Mouse (Mus musculus) embryonic facial prominence, embryonic 12.5 days (tissue): ENCODE results near the gene Furin. TPM values are rescaled to one million over a fixed set of nuclear protein-coding genes. Genes with fewer than 3 reads are reported as not detected.

ENCODE experiments used
- polyA plus RNA-seq: library from polyadenylated mRNA; unstranded; fragments of >200 nt; fragmentation: Nextera tagmentation; extraction: Ambion mirVana; gene quantifications from 2 replicates; pipeline ENCODE4 v1.2.1, GENCODE M21; 2016

Furin gene
- polyA plus RNA-seq, 1 experiment from 2014 or later = 9.7 TPM

Other genes with a start within 250 kb of the Furin start
- 14.6 and 14.9 TPM in 2 replicates for gene Sema4b, start 218.6 kb downstream of the Furin start, polyA plus RNA-seq
- gene Cib1, start 172.6 kb downstream of the Furin start, polyA plus RNA-seq = 54.2 and 56.0 TPM in 2 replicates
- 3.7 and 4.0 TPM in 2 replicates for gene Gdpgp1, start 172.6 kb downstream of the Furin start, polyA plus RNA-seq
- 0.59 and 1.2 TPM in 2 replicates for gene Ttll13, start 159.1 kb downstream of the Furin start, polyA plus RNA-seq
- 56.2 and 59.6 TPM in 2 replicates for gene Ngrn, start 144.2 kb downstream of the Furin start, polyA plus RNA-seq
- gene Vps33b, start 135.8 kb downstream of the Furin start, polyA plus RNA-seq = 14.5 and 14.9 TPM in 2 replicates
- gene Prc1, start 111.0 kb downstream of the Furin start, polyA plus RNA-seq = 133 and 136 TPM in 2 replicates
- 14.3 and 15.9 TPM in 2 replicates for gene Rccd1, start 81.0 kb downstream of the Furin start, polyA plus RNA-seq
- 60.3 and 61.0 TPM in 2 replicates for gene Unc45a, start 64.4 kb downstream of the Furin start, polyA plus RNA-seq
- 23.2 and 27.4 TPM in 2 replicates for gene Hddc3, start 62.3 kb downstream of the Furin start, polyA plus RNA-seq
- gene Man2a2, start 34.1 kb downstream of the Furin start, polyA plus RNA-seq = 31.0 and 31.6 TPM in 2 replicates
- gene Fes, start 17.5 kb downstream of the Furin start, polyA plus RNA-seq = 11.0 and 12.2 TPM in 2 replicates
- 36.2 and 37.6 TPM in 2 replicates for gene Blm, start 129.7 kb upstream of the Furin start, polyA plus RNA-seq